ENCODE assay signal across 8 mouse cellular contexts in the genomic region with DNA sequence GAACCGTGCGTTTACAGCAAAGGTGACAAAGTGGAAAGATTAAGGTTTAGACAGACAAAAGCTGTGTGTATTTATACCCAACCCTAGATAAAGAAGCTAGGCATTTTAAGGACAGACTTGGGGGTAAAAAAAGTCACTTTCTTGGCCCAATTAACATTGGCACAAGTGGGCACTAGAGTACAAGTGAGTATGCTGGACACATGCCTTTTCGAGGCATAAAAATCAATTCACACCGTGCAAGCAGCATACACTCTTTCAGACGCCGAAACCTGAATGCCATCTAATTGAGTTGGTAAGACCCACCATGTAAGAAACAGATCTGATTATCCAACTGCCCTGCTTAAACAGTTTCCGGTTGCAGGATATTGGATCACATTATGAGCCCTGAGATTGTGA. TPM values are rescaled to one million over a fixed set of nuclear protein-coding genes. Genes with fewer than 3 reads are reported as not detected.
DNase-seq lines count a peak whose midpoint lies in the region; ATAC-seq and TF ChIP-seq lines count a peak whose summit lies in the region.

No protein-coding gene starts in this region.

- peak overlapping the region; percentile 77 for H3K4me2 ChIP-seq in liver, embryonic 12.5 days

- no peak for TF ChIP-seq CTCF in gastrocnemius, adult 2 months (IDR thresholded peaks at IDR 0.05)
- TF ChIP-seq CTCF in testis, adult 2 months (IDR thresholded peaks at IDR 0.05; ENCODE audit: control insufficient read depth, insufficient read depth, insufficient replicate concordance, low read depth, low read length) = no peak

- intact Hi-C loops in gastrocnemius, adult 2 months (cut with DNase I) = no loop called here

- H3K27me3 ChIP-seq in testis, adult 2 months (ENCODE audit: control insufficient read depth, insufficient read depth, low read length) = no peaks in the 10 kb centered on the region
- no peaks in the 10 kb centered on the region for H3K27me3 ChIP-seq in liver, embryonic 12.5 days (replicated peaks)

- TF ChIP-seq POLR2A in testis, adult 2 months (IDR thresholded peaks at IDR 0.05; ENCODE audit: control insufficient read depth, low read depth, low read length) = no peak

- ATAC-seq in liver, embryonic 12.5 days = peak; percentile 9; the same call in 1 of the 2 replicates

- peak overlapping the region; percentile 83 for H3K9ac ChIP-seq in liver, embryonic 12.5 days

- no peaks in the 10 kb centered on the region for H3K9me3 ChIP-seq in liver, embryonic 12.5 days (replicated peaks)

- no peaks in the 10 kb centered on the region for H3K36me3 ChIP-seq in testis, adult 2 months (ENCODE audit: control insufficient read depth, insufficient read depth, low read length)
- H3K36me3 ChIP-seq in liver, embryonic 12.5 days = peaks cover 15% of the 10 kb centered on the region

- no peak for DNase-seq in gastrocnemius, adult 2 months
- DNase-seq in gastrocnemius, postnatal 25 days = no peak
- DNase-seq in testis, postnatal 10 days (ENCODE audit: low spot score) = no peak
- no peak for DNase-seq in ovary, postnatal 14 days (ENCODE audit: low spot score)
- DNase-seq in adrenal gland, adult 18-20 months (ENCODE audit: low spot score in 2 of 2) = no peak
- no peak for DNase-seq in frontal cortex, postnatal 14 days (ENCODE audit: low spot score in 2 of 2)

- H3K4me3 ChIP-seq in gastrocnemius, adult 2 months = peak overlapping the region; percentile 84
- peak overlapping the region; percentile 97 for H3K4me3 ChIP-seq in testis, adult 2 months (ENCODE audit: control insufficient read depth, low read depth, low read length)
- peak overlapping the region; percentile 86 for H3K4me3 ChIP-seq in liver, embryonic 12.5 days

- peak overlapping the region; percentile 91 for H3K27ac ChIP-seq in gastrocnemius, adult 2 months
- H3K27ac ChIP-seq in testis, adult 2 months (ENCODE audit: control insufficient read depth, insufficient read depth, low read depth, low read length) = peak overlapping the region; percentile 33; the same call in 1 of the 2 replicates
- H3K27ac ChIP-seq in liver, embryonic 12.5 days = no peak overlapping the region

- 28% methylated on average over 7 of the region's 7 CpGs for WGBS in liver, embryonic 12.5 days (ENCODE audit: insufficient replicate concordance)

- H3K4me1 ChIP-seq in testis, adult 2 months (ENCODE audit: control insufficient read depth, insufficient read depth, low read length) = peaks cover 9% of the 10 kb centered on the region; the same call in 1 of the 2 replicates
- peaks cover 29% of the 10 kb centered on the region for H3K4me1 ChIP-seq in liver, embryonic 12.5 days

RNA-seq across cellular contexts. Expression of a gene that starts 0.4 kb away (rescaled TPM):
- total RNA-seq in gastrocnemius, adult 2 months (2021) = 10 to 100 TPM; 11.2 to 14.8 TPM
- 10 to 100 TPM; 11.0 to 12.0 TPM for total RNA-seq in gastrocnemius, postnatal 25 days (2021)
- polyA plus RNA-seq in testis, adult 2 months (2012; rRNA removed) = 9.5 and 10.7 TPM in 2 replicates
- 39.4 and 40.8 TPM in 2 replicates for polyA plus RNA-seq in liver, embryonic 12.5 days (2016; fragmentation: Nextera tagmentation; extraction: Ambion mirVana)
- 10 to 100 TPM; 24.7 to 26.6 TPM for total RNA-seq in adrenal gland, adult 18-20 months (2021)

RNA-seq across cellular contexts. Expression of a gene that starts 56.3 kb away (rescaled TPM):
- total RNA-seq in gastrocnemius, adult 2 months (2021) = not detected
- total RNA-seq in gastrocnemius, postnatal 25 days (2021) = not detected
- polyA plus RNA-seq in testis, adult 2 months (2012; rRNA removed) = 0.06 TPM in 1 of 2 replicates, not detected in the other
- polyA plus RNA-seq in liver, embryonic 12.5 days (2016; fragmentation: Nextera tagmentation; extraction: Ambion mirVana) = 0.29 and 0.33 TPM in 2 replicates
- total RNA-seq in adrenal gland, adult 18-20 months (2021) = not detected
